Mouse (Mus musculus) ES-Bruce4 (cell line): ENCODE results near the gene Cnksr3.

Experiments
- CTCF ChIP-seq: IDR thresholded peaks from one replicate; pipeline ENCODE4 v1.8.1; 2011; ENCODE audit warnings: low read depth, low read length
- EP300 ChIP-seq: IDR thresholded peaks from 2 replicates; pipeline ENCODE4 v1.6.1; 2011; ENCODE audit warnings: low read depth, low read length; ENCODE audit not compliant: insufficient read depth

DNA sequence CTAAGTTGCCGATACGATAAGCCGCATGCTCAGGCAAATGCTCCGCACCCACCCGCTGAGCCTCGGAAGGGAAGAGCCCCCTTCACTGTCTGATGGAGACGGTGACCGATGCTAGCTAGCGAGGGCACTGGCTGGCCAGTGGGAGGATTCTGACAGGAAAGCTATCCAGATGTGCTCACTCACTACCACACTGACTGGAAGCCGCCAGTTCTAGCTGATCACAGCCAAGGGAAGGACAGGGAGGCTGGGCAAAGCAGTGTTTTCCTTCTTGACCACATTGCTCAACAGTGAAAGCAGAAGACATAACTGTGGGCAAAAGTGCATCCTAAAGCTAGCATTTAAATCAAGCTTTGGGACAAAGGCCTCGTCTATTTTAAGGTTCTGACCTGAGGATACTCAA, 4.7 kb downstream of the Cnksr3 start:
- TF ChIP-seq CTCF (no peak), EP300 (no peak)
